Mouse (Mus musculus) forebrain, embryonic 16.5 days (tissue): ENCODE measurements around the gene Ndufc2. TPM values are rescaled to one million over a fixed set of nuclear protein-coding genes. Genes with fewer than 3 reads are reported as not detected.
A peak's percentile ranks its signal among the peaks of the same experiment; 100 is the strongest.

Source experiments
- ATAC-seq: fragments of 200-750 bp; cut with Nextera tagmentation; 2 replicates; pipeline ENCODE4 v1.8.0; 2017; ENCODE audit warnings: mild to moderate bottlenecking, moderate library complexity
- H3K27ac ChIP-seq: fragments of 300-500 bp; sonication (generic); 2 replicates; pipeline ENCODE4 v1.5.1; 2014; ENCODE audit warnings: low read length, control low read depth
- H3K27me3 ChIP-seq: fragments of 300-500 bp; sonication (generic); replicated peaks from 2 replicates; pipeline ENCODE4 v1.6.1; 2014; ENCODE audit warnings: low read length; ENCODE audit not compliant: control insufficient read depth, insufficient read depth
- H3K36me3 ChIP-seq: fragments of 300-500 bp; sonication (generic); 2 replicates; pipeline ENCODE4 v1.6.1; 2014; ENCODE audit not compliant: control insufficient read depth, insufficient read depth
- H3K4me1 ChIP-seq: fragments of 300-500 bp; sonication (generic); replicated peaks from 2 replicates; pipeline ENCODE4 v1.6.1; 2014; ENCODE audit warnings: low read length; ENCODE audit not compliant: control insufficient read depth, insufficient read depth
- H3K4me2 ChIP-seq: fragments of 300-500 bp; sonication (generic); 2 replicates; pipeline ENCODE4 v1.6.1; 2014; ENCODE audit warnings: mild to moderate bottlenecking, low read length, control low read depth
- H3K4me3 ChIP-seq: fragments of 300-500 bp; sonication (generic); replicated peaks from 2 replicates; pipeline ENCODE4 v1.5.1; 2014; ENCODE audit warnings: mild to moderate bottlenecking, low read length, control low read depth
- H3K9ac ChIP-seq: fragments of 300-500 bp; sonication (generic); replicated peaks from 2 replicates; pipeline ENCODE4 v1.6.1; 2014; ENCODE audit warnings: low read depth, low read length, control low read depth
- H3K9me3 ChIP-seq: fragments of 300-500 bp; sonication (generic); 2 replicates; pipeline ENCODE4 v1.6.1; 2016; ENCODE audit warnings: low read length; ENCODE audit not compliant: control insufficient read depth
- WGBS: fragments of 180-500 bp; shearing (Covaris S2); extraction: QIAGEN DNeasy Blood & Tissue Kit; methylation state at CpG from one replicate; pipeline ENCODE4 v1.1.7; 2014; 5-methylcytosine and 5-hydroxymethylcytosine counted together
- polyA plus RNA-seq: library from polyadenylated mRNA; unstranded; fragments of >200 nt; fragmentation: Nextera tagmentation; extraction: Ambion mirVana; gene quantifications from 2 replicates; pipeline ENCODE4 v1.2.1, GENCODE M21; 2015

The Ndufc2 gene
- polyA plus RNA-seq, 1 experiment from 2014 or later: 398 TPM

GRCm38 (mm10) chr7:97419163-97419562 is 19.4 kb downstream of the Ndufc2 start:
- Histone ChIP-seq H3K27ac (no peak overlapping the region), H3K4me2 (no peak overlapping the region), H3K27me3 (no peaks in the 10 kb centered on the region), H3K9ac (no peak overlapping the region), H3K4me1 (peaks cover 8% of the 10 kb centered on the region), H3K4me3 (no peak overlapping the region), H3K36me3 (no peaks in the 10 kb centered on the region), H3K9me3 (no peaks in the 10 kb centered on the region)
- 87% methylated on average over 5 of the region's 5 CpGs for WGBS
- no peak for ATAC-seq

- Histone ChIP-seq H3K27me3 (no peaks in the 10 kb centered on the region), H3K4me2 (no peak overlapping the region), H3K4me3 (no peak overlapping the region), H3K36me3 (no peaks in the 10 kb centered on the region), H3K27ac (no peak overlapping the region), H3K4me1 (peaks cover 12% of the 10 kb centered on the region), H3K9ac (no peak overlapping the region), H3K9me3 (no peaks in the 10 kb centered on the region)
- ATAC-seq: no peak
- 69% methylated on average over 1 of the region's 1 CpGs for WGBS
Measured at GRCm38 (mm10) chr7:97420406-97420805, 20.6 kb downstream of the Ndufc2 start.

GRCm38 (mm10) chr7:97420958-97421651 is 21.3 kb downstream of the Ndufc2 start:
- Histone ChIP-seq H3K36me3 (no peaks in the 10 kb centered on the region), H3K4me1 (peaks cover 12% of the 10 kb centered on the region), H3K9me3 (no peaks in the 10 kb centered on the region), H3K27me3 (no peaks in the 10 kb centered on the region), H3K4me3 (no peak overlapping the region), H3K4me2 (no peak overlapping the region), H3K9ac (no peak overlapping the region), H3K27ac (no peak overlapping the region)
- no peak for ATAC-seq
- WGBS: 56% methylated on average over 8 of the region's 8 CpGs

- 49% methylated on average over 5 of the region's 5 CpGs for WGBS
- H3K9ac ChIP-seq: no peak overlapping the region
- no peaks in the 10 kb centered on the region for H3K36me3 ChIP-seq
- no peak overlapping the region for H3K4me3 ChIP-seq
- H3K27me3 ChIP-seq: no peaks in the 10 kb centered on the region
- no peak for ATAC-seq
- peaks cover 13% of the 10 kb centered on the region for H3K4me1 ChIP-seq
- H3K4me2 ChIP-seq: no peak overlapping the region
- H3K9me3 ChIP-seq: no peaks in the 10 kb centered on the region
- H3K27ac ChIP-seq: no peak overlapping the region
Measured at GRCm38 (mm10) chr7:97423754-97424153, 24.0 kb downstream of the Ndufc2 start.

- Histone ChIP-seq H3K4me2 (no peak overlapping the region), H3K9me3 (no peaks in the 10 kb centered on the region), H3K27ac (no peak overlapping the region), H3K4me1 (peaks cover 17% of the 10 kb centered on the region), H3K27me3 (no peaks in the 10 kb centered on the region), H3K36me3 (no peaks in the 10 kb centered on the region), H3K9ac (peak overlapping the region; percentile 36; the same call in 1 of the 2 replicates), H3K4me3 (no peak overlapping the region)
- ATAC-seq: peak; percentile 88
- WGBS: 7% methylated on average over 12 of the region's 12 CpGs
Measured at GRCm38 (mm10) chr7:97424621-97425245, 24.9 kb downstream of the Ndufc2 start.

GRCm38 (mm10) chr7:97426566-97426965 is 26.8 kb downstream of the Ndufc2 start:
- no peak overlapping the region for H3K4me2 ChIP-seq
- ATAC-seq: no peak
- H3K9me3 ChIP-seq: no peaks in the 10 kb centered on the region
- H3K27me3 ChIP-seq: no peaks in the 10 kb centered on the region
- H3K4me3 ChIP-seq: no peak overlapping the region
- no peaks in the 10 kb centered on the region for H3K36me3 ChIP-seq
- 70% methylated on average over 6 of the region's 6 CpGs for whole genome bisulfite sequencing
- peaks cover 20% of the 10 kb centered on the region for H3K4me1 ChIP-seq
- H3K9ac ChIP-seq: no peak overlapping the region
- no peak overlapping the region for H3K27ac ChIP-seq

- Histone ChIP-seq H3K27ac (no peak overlapping the region), H3K4me2 (no peak overlapping the region), H3K9me3 (no peaks in the 10 kb centered on the region), H3K27me3 (no peaks in the 10 kb centered on the region), H3K4me1 (peaks cover 20% of the 10 kb centered on the region), H3K4me3 (no peak overlapping the region), H3K36me3 (no peaks in the 10 kb centered on the region), H3K9ac (no peak overlapping the region)
- ATAC-seq: no peak
- 79% methylated on average over 6 of the region's 6 CpGs for WGBS
Measured at GRCm38 (mm10) chr7:97427296-97427695, 27.5 kb downstream of the Ndufc2 start.

GRCm38 (mm10) chr7:97427778-97428420 is 28.1 kb downstream of the Ndufc2 start:
- Histone ChIP-seq H3K27me3 (no peaks in the 10 kb centered on the region), H3K9ac (0 out of 2 replicates have a peak overlapping the region, but pooled peaks have one; percentile 4), H3K9me3 (no peaks in the 10 kb centered on the region), H3K4me3 (no peak overlapping the region), H3K4me1 (peaks cover 20% of the 10 kb centered on the region), H3K27ac (peak overlapping the region; percentile 39), H3K36me3 (no peaks in the 10 kb centered on the region), H3K4me2 (no peak overlapping the region)
- WGBS: 59% methylated on average over 5 of the region's 5 CpGs
- ATAC-seq: peak; percentile 52

- H3K9ac ChIP-seq: no peak overlapping the region
- H3K4me3 ChIP-seq: no peak overlapping the region
- no peaks in the 10 kb centered on the region for H3K27me3 ChIP-seq
- H3K4me2 ChIP-seq: peak overlapping the region; percentile 18; the same call in 1 of the 2 replicates
- peak; percentile 68 for ATAC-seq
- WGBS: 0% methylated on average over 5 of the region's 5 CpGs
- peak overlapping the region; percentile 69 for H3K27ac ChIP-seq
- H3K36me3 ChIP-seq: no peaks in the 10 kb centered on the region
- H3K9me3 ChIP-seq: no peaks in the 10 kb centered on the region
- peaks cover 20% of the 10 kb centered on the region for H3K4me1 ChIP-seq
Measured at GRCm38 (mm10) chr7:97429705-97430104, 29.9 kb downstream of the Ndufc2 start.
